Mouse (Mus musculus) limb, embryonic 14.5 days (tissue): Measurements from ENCODE around the gene Cdh1. TPM values are rescaled to one million over a fixed set of nuclear protein-coding genes. Genes with fewer than 3 reads are reported as not detected.

Source experiments
- ATAC-seq: fragments of 200-750 bp; cut with Nextera tagmentation; 2 replicates; pipeline ENCODE4 v1.8.0; 2017; ENCODE audit warnings: low read depth, moderate number of reproducible peaks, moderate TSS enrichment; ENCODE audit not compliant: low FRiP score
- DNase-seq: peaks from one replicate; pipeline ENCODE4 v3.0.0-alpha.2; 2015; ENCODE audit warnings: low spot score
- H3K27ac ChIP-seq: fragments of 300-500 bp; sonication (generic); replicated peaks from 2 replicates; pipeline ENCODE4 v1.5.1; 2014; ENCODE audit warnings: low read depth, mild to moderate bottlenecking, low read length, moderate library complexity, mixed read lengths
- H3K27me3 ChIP-seq: fragments of 300-500 bp; sonication (generic); 2 replicates; pipeline ENCODE4 v1.6.1; 2014; ENCODE audit warnings: low read length, mixed read lengths; ENCODE audit not compliant: control insufficient read depth, insufficient read depth
- H3K36me3 ChIP-seq: fragments of 300-500 bp; sonication (generic); 2 replicates; pipeline ENCODE4 v1.6.1; 2014; ENCODE audit warnings: mild to moderate bottlenecking, low read length, moderate library complexity, mixed read lengths; ENCODE audit not compliant: control insufficient read depth, insufficient read depth
- H3K4me1 ChIP-seq: fragments of 300-500 bp; sonication (generic); 2 replicates; pipeline ENCODE4 v1.6.1; 2014; ENCODE audit warnings: antibody characterized with exemption, low read length, mixed read lengths; ENCODE audit not compliant: control insufficient read depth, insufficient read depth
- H3K4me2 ChIP-seq: fragments of 300-500 bp; sonication (generic); replicated peaks from 2 replicates; pipeline ENCODE4 v1.6.1; 2014; ENCODE audit warnings: low read depth, mild to moderate bottlenecking, low read length, moderate library complexity; ENCODE audit not compliant: severe bottlenecking
- H3K4me3 ChIP-seq: fragments of 300-500 bp; sonication (generic); replicated peaks from 2 replicates; pipeline ENCODE4 v1.5.1; 2014; ENCODE audit warnings: low read length
- H3K9ac ChIP-seq: fragments of 300-500 bp; sonication (generic); 2 replicates; pipeline ENCODE4 v1.6.1; 2014; ENCODE audit warnings: mild to moderate bottlenecking, low read depth, low read length, moderate library complexity; ENCODE audit not compliant: severe bottlenecking
- H3K9me3 ChIP-seq: fragments of 300-500 bp; sonication (generic); 2 replicates; pipeline ENCODE4 v1.6.1; 2016; ENCODE audit warnings: low read length; ENCODE audit not compliant: control insufficient read depth
- POLR2A ChIP-seq: fragments of 200-500 bp; IDR thresholded peaks from 2 replicates; pipeline ENCODE4 v1.8.0; 2012; ENCODE audit warnings: inconsistent platforms, mild to moderate bottlenecking, moderate library complexity, borderline replicate concordance; ENCODE audit not compliant: insufficient read depth, insufficient read length; ENCODE audit errors: extremely low read depth
- WGBS: fragments of 180-500 bp; shearing (Covaris S2); extraction: QIAGEN DNeasy Blood & Tissue Kit; methylation state at CpG from one replicate; pipeline ENCODE4 v1.1.7; 2014; 5-methylcytosine and 5-hydroxymethylcytosine counted together
- polyA plus RNA-seq, 2 experiments: library from polyadenylated mRNA; depleted of rRNA in 1 of 2; stranded (reverse) in 1 of 2; unstranded in 1 of 2; fragments of >200 nt; fragmentation: Nextera tagmentation in 1 of 2; extraction: Ambion mirVana in 1 of 2; gene quantifications; 2 replicates each; pipeline versions ENCODE4 v1.2.1 to v1.2.3; 2012 to 2014

Gene Cdh1
- polyA plus RNA-seq, 2 experiments, result 25.2 to 58.6 TPM

- no peak for ATAC-seq
- H3K9ac ChIP-seq, result no peak overlapping the region
Measured at GRCm38 (mm10) chr8:106714297-106714696, 111.1 kb downstream of the Cdh1 start.

DNA sequence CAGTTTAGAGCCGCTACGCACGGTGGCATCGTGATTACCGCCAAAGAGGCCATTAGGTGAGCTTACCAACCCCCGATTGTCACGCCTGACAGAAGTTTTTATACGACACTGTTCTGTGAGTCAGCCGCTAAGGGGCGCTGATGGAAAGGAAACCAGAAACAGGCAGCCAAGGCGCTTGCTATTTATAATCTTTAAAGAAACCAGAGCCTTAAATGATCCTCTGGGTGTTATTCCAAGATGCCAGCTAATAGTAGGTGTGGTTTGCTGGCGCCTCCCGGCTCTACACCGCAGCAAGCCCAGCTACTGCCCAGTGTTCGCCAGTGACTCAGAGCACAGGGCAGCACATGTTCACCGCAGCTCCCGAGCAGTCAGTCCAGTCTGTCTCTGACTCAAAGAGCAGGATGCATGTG lies 114.9 kb downstream of the Cdh1 start:
- Histone ChIP-seq H3K4me1 (peaks cover 6% of the 10 kb centered on the region; the same call in 1 of the 2 replicates), H3K9ac (no peak overlapping the region), H3K27ac (no peak overlapping the region), H3K9me3 (no peaks in the 10 kb centered on the region), H3K4me2 (peak overlapping the region; percentile 33), H3K27me3 (no peaks in the 10 kb centered on the region), H3K36me3 (peaks cover 9% of the 10 kb centered on the region), H3K4me3 (no peak overlapping the region)
- DNase-seq, result peak; percentile 93
- WGBS, result 11% methylated on average over 17 of the region's 17 CpGs
- TF ChIP-seq POLR2A, result no peak
- ATAC-seq, result 0 out of 2 replicates have a peak, but pooled peaks have one; percentile 19

More at GRCm38 (mm10) chr8:106714297-106714696, 111.1 kb downstream of the Cdh1 start:
- Histone ChIP-seq H3K27me3 (no peaks in the 10 kb centered on the region), H3K27ac (no peak overlapping the region), H3K4me1 (peaks cover 6% of the 10 kb centered on the region; the same call in 1 of the 2 replicates), H3K4me3 (no peak overlapping the region), H3K9me3 (no peaks in the 10 kb centered on the region), H3K4me2 (no peak overlapping the region), H3K36me3 (peaks cover 3% of the 10 kb centered on the region)
- WGBS, result 74% methylated on average over 4 of the region's 4 CpGs
- TF ChIP-seq POLR2A, result no peak
- DNase-seq, result no peak

Other genes with a start within 250 kb of the Cdh1 start
- gene Zfp90, start 188.0 kb upstream of the Cdh1 start, polyA plus RNA-seq (2012; rRNA removed), result 15.2 and 19.7 TPM in 2 replicates
- gene Zfp90, start 188.0 kb upstream of the Cdh1 start, polyA plus RNA-seq (2014; fragmentation: Nextera tagmentation; extraction: Ambion mirVana), result 20.6 and 26.5 TPM in 2 replicates
- gene 6030452D12Rik, start 102.8 kb upstream of the Cdh1 start, polyA plus RNA-seq (2012; rRNA removed), result not detected in 2 replicates
- gene 6030452D12Rik, start 102.8 kb upstream of the Cdh1 start, polyA plus RNA-seq (2014; fragmentation: Nextera tagmentation; extraction: Ambion mirVana), result not detected in 2 replicates
- gene Cdh3, start 92.5 kb upstream of the Cdh1 start, polyA plus RNA-seq (2012; rRNA removed), result 49.5 and 60.4 TPM in 2 replicates
- gene Cdh3, start 92.5 kb upstream of the Cdh1 start, polyA plus RNA-seq (2014; fragmentation: Nextera tagmentation; extraction: Ambion mirVana), result 23.0 and 25.0 TPM in 2 replicates
- 27.8 and 43.1 TPM in 2 replicates for gene Gm10073, start 29.9 kb upstream of the Cdh1 start, polyA plus RNA-seq (2012; rRNA removed)
- 11.1 and 15.2 TPM in 2 replicates for gene Gm10073, start 29.9 kb upstream of the Cdh1 start, polyA plus RNA-seq (2014; fragmentation: Nextera tagmentation; extraction: Ambion mirVana)
- gene Tango6, start 79.7 kb downstream of the Cdh1 start, polyA plus RNA-seq (2012; rRNA removed), result 5.9 and 6.5 TPM in 2 replicates
- gene Tango6, start 79.7 kb downstream of the Cdh1 start, polyA plus RNA-seq (2014; fragmentation: Nextera tagmentation; extraction: Ambion mirVana), result 6.5 and 7.0 TPM in 2 replicates